Mouse (Mus musculus) left cerebral cortex, adult 8-10 months (tissue): Measurements from ENCODE around the gene Krba1. TPM values are rescaled to one million over a fixed set of nuclear protein-coding genes. Genes with fewer than 3 reads are reported as not detected.

ENCODE experiments used
- DNase-seq, 2 experiments: peaks; one replicate each; pipeline ENCODE4 v3.0.0; 2022; ENCODE audit warnings: low spot score in 2 of 2
- total RNA-seq, 4 experiments: library from RNA; stranded (reverse); gene quantifications; 2 replicates each; pipeline ENCODE4 v1.2.4; 2022

The Krba1 gene
- total RNA-seq: 10 to 100 TPM; 42.8 to 63.6 (median 53.0) TPM

- peak; percentile 75 to 89 for DNase-seq
Observed at GRCm38 (mm10) chr6:48395105-48396007, at the start of gene Krba1. Krba1 (plus strand) TSS chr6:48395586.

GRCm38 (mm10) chr6:48358897-48359296 lies 36.5 kb upstream of the Krba1 start:
- no peak for DNase-seq

- DNase-seq: no peak
Observed at GRCm38 (mm10) chr6:48366322-48366996, 28.9 kb upstream of the Krba1 start.

- no peak for DNase-seq
Observed at GRCm38 (mm10) chr6:48388221-48388620, 7.2 kb upstream of the Krba1 start.

- DNase-seq: no peak
Observed at GRCm38 (mm10) chr6:48393811-48394210, 1.6 kb upstream of the Krba1 start.

GRCm38 (mm10) chr6:48396008-48396595 lies 716 bp downstream of the Krba1 start:
- DNase-seq: peak in 1 of 2 experiments; percentile 15

- no peak for DNase-seq
Observed at GRCm38 (mm10) chr6:48396686-48397085, 1.3 kb downstream of the Krba1 start.

GRCm38 (mm10) chr6:48397336-48397735 lies 1.9 kb downstream of the Krba1 start:
- no peak for DNase-seq

- DNase-seq: no peak
Observed at GRCm38 (mm10) chr6:48399906-48400305, 4.5 kb downstream of the Krba1 start.

GRCm38 (mm10) chr6:48404071-48404470 lies 8.7 kb downstream of the Krba1 start:
- DNase-seq: no peak

- DNase-seq: no peak
Observed at GRCm38 (mm10) chr6:48409726-48410343, 14.4 kb downstream of the Krba1 start.

- no peak for DNase-seq
Observed at GRCm38 (mm10) chr6:48410551-48410950, 15.2 kb downstream of the Krba1 start.

GRCm38 (mm10) chr6:48411193-48412092 lies 16.1 kb downstream of the Krba1 start:
- DNase-seq: peak in 1 of 2 experiments; percentile 3

- no peak for DNase-seq
Observed at GRCm38 (mm10) chr6:48412147-48412546, 16.8 kb downstream of the Krba1 start.

- no peak for DNase-seq
Observed at GRCm38 (mm10) chr6:48412662-48413061, 17.3 kb downstream of the Krba1 start.

- no peak for DNase-seq
Observed at GRCm38 (mm10) chr6:48413081-48413480, 17.7 kb downstream of the Krba1 start.

GRCm38 (mm10) chr6:48414886-48415285 lies 19.5 kb downstream of the Krba1 start:
- no peak for DNase-seq

- no peak for DNase-seq
Observed at GRCm38 (mm10) chr6:48415636-48416035, 20.2 kb downstream of the Krba1 start.

- no peak for DNase-seq
Observed at GRCm38 (mm10) chr6:48416486-48416885, 21.1 kb downstream of the Krba1 start.

- no peak for DNase-seq
Observed at GRCm38 (mm10) chr6:48420647-48421046, 25.3 kb downstream of the Krba1 start.

GRCm38 (mm10) chr6:48423336-48423735 lies 27.9 kb downstream of the Krba1 start:
- no peak for DNase-seq
